Mouse (Mus musculus) ES-E14 (cell line): Measurements from ENCODE around the gene Amotl2.

Experiments
- MAFK ChIP-seq: IDR thresholded peaks from 2 replicates; pipeline ENCODE4 v1.6.1; 2014; ENCODE audit warnings: mild to moderate bottlenecking, low read depth, low read length, inconsistent platforms; ENCODE audit not compliant: insufficient read depth
- ZC3H11A ChIP-seq: IDR thresholded peaks from 2 replicates; pipeline ENCODE4 v1.6.1; 2012; ENCODE audit warnings: low read depth, mild to moderate bottlenecking, inconsistent platforms, low read length, borderline replicate concordance
- ZNF384 ChIP-seq: IDR thresholded peaks from 2 replicates; pipeline ENCODE4 v1.6.1; 2012; ENCODE audit warnings: low read depth, low read length, inconsistent platforms

DNA sequence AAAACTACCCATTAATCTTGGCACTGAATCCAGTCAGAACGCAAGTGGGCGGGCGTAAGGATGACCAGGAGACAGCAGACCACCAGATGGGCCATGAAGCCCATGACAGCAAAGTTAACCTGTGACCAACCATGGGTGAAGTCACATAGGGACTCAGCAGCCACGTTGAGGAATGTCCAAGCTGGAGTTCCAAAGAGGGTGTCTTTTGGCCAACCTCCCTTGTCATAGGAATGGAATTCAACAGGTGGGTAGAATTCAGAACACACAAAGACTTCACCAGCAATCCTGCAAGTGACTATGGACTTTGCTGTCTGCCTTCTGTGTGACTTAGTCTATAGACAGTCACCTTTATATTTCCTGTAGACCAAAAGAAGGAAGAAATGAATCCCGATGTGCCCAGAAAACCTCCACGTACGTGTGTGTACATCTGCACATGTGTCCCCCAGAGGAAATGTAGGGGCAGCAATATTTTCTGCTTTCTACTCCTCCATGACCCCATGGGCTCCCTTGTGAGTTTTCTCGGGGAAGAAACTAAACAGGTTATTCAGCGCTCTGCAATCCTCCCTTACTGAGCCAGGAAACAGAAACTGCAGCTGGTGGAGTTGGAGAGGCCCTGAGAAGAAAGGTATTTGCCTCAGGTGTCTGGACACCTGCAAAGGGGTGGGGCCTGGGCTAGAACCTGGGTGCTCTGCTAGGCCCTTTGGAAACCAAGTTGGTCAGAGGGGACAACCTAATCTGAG lies 17.7 kb downstream of the Amotl2 start:
- TF ChIP-seq MAFK (no peak), ZNF384 (no peak), ZC3H11A (no peak)
